Mouse (Mus musculus) frontal cortex, adult 2 months (tissue): ENCODE results near the gene Abcg2. TPM values are rescaled to one million over a fixed set of nuclear protein-coding genes. Genes with fewer than 3 reads are reported as not detected.

Experiments used
- polyA plus RNA-seq: library from polyadenylated mRNA; depleted of rRNA; stranded (reverse); fragments of >200 nt; gene quantifications from 2 replicates; pipeline ENCODE4 v1.2.3, GENCODE M21; 2012; rRNA removed

The Abcg2 gene
- polyA plus RNA-seq, 1 experiment = 22.9 TPM

Other genes starting within 250 kb of the Abcg2 start
- gene Vmn1r30, start 141.1 kb upstream of the Abcg2 start, polyA plus RNA-seq = not detected in 2 replicates
- not detected in 2 replicates for gene Vmn1r31, start 109.2 kb upstream of the Abcg2 start, polyA plus RNA-seq
- 93.0 and 110 TPM in 2 replicates for gene Herc3, start 246.9 kb downstream of the Abcg2 start, polyA plus RNA-seq